In genomic region chr17:72794660-72795059, GRCm38 (mm10) we compare ENCODE assay signal across 21 mouse cellular contexts. TPM values are rescaled to one million over a fixed set of nuclear protein-coding genes. Genes with fewer than 3 reads are reported as not detected.
DNase-seq lines count a peak whose midpoint lies in the region; ATAC-seq and TF ChIP-seq lines count a peak whose summit lies in the region.
"Had no signal": no experiment of that assay in that cellular context is flagged by ENCODE, and none has a peak within 500 bp of the region (broad histone marks: within the 10 kb centered on the region; RNA-seq: fewer than 3 reads in every experiment).

No protein-coding gene starts in this region.

- peak overlapping the region; percentile 46; the same call in 1 of the 2 replicates for H3K27ac ChIP-seq in heart, embryonic 11.5 days (ENCODE audit: low read depth, low read length)
- H3K27ac ChIP-seq in kidney, postnatal 0 days, result no peak overlapping the region
- 0 out of 2 replicates have a peak overlapping the region, but pooled peaks have one; percentile 28 for H3K27ac ChIP-seq in stomach, embryonic 14.5 days (ENCODE audit: low read length)
- no peak overlapping the region for H3K27ac ChIP-seq in stomach, postnatal 0 days (replicated peaks)
- H3K27ac ChIP-seq in stomach, embryonic 16.5 days (ENCODE audit: low read length), result peak overlapping the region; percentile 52; the same call in 1 of the 2 replicates
- H3K27ac ChIP-seq: embryonic facial prominence, embryonic 15.5 days; gastrocnemius, adult 2 months; hindbrain, embryonic 12.5 days; liver, embryonic 13.5 days; lung, embryonic 15.5 days; midbrain, embryonic 13.5 days had no signal

- H3K4me2 ChIP-seq in heart, embryonic 11.5 days, result no peak overlapping the region
- no peak overlapping the region for H3K4me2 ChIP-seq in kidney, postnatal 0 days (ENCODE audit: low read length)
- no peak overlapping the region for H3K4me2 ChIP-seq in stomach, embryonic 14.5 days (replicated peaks; ENCODE audit: low read depth, low read length)
- H3K4me2 ChIP-seq in stomach, postnatal 0 days (replicated peaks; ENCODE audit: low read depth), result no peak overlapping the region
- H3K4me2 ChIP-seq in stomach, embryonic 16.5 days (ENCODE audit: low read depth, low read length), result no peak overlapping the region
- H3K4me2 ChIP-seq: embryonic facial prominence, embryonic 15.5 days; hindbrain, embryonic 12.5 days; liver, embryonic 13.5 days; lung, embryonic 15.5 days; midbrain, embryonic 13.5 days had no signal

- H3K36me3 ChIP-seq in heart, embryonic 11.5 days (ENCODE audit: control insufficient read depth, insufficient read depth, low read length), result no peaks in the 10 kb centered on the region
- H3K36me3 ChIP-seq in kidney, postnatal 0 days (ENCODE audit: insufficient read depth, low read length), result no peaks in the 10 kb centered on the region
- H3K36me3 ChIP-seq in stomach, embryonic 14.5 days (ENCODE audit: control insufficient read depth, insufficient read depth, low read length), result no peaks in the 10 kb centered on the region
- no peaks in the 10 kb centered on the region for H3K36me3 ChIP-seq in stomach, postnatal 0 days (ENCODE audit: control insufficient read depth, insufficient read depth, low read length)
- no peaks in the 10 kb centered on the region for H3K36me3 ChIP-seq in stomach, embryonic 16.5 days (ENCODE audit: control insufficient read depth, insufficient read depth, low read length)
- H3K36me3 ChIP-seq: embryonic facial prominence, embryonic 15.5 days; hindbrain, embryonic 12.5 days; liver, embryonic 13.5 days; lung, embryonic 15.5 days; midbrain, embryonic 13.5 days had no signal

- ATAC-seq in heart, embryonic 11.5 days (replicated peaks; ENCODE audit: insufficient number of reproducible peaks, low FRiP score, low TSS enrichment), result no peak
- ATAC-seq in kidney, postnatal 0 days (replicated peaks; ENCODE audit: low FRiP score, low read depth), result no peak
- no peak for ATAC-seq in stomach, embryonic 14.5 days (ENCODE audit: insufficient number of reproducible peaks, insufficient read depth, low FRiP score, low read depth)
- no peak for ATAC-seq in stomach, postnatal 0 days (ENCODE audit: low FRiP score, low TSS enrichment)
- ATAC-seq in stomach, embryonic 16.5 days (ENCODE audit: insufficient read depth, low FRiP score), result no peak
- ATAC-seq: CD4-positive, CD25-positive, alpha-beta regulatory T cell, adult 4 months; forebrain, embryonic 14.5 days; midbrain, embryonic 13.5 days had no signal

- H3K9ac ChIP-seq in heart, embryonic 11.5 days (ENCODE audit: low read depth, low read length), result no peak overlapping the region
- H3K9ac ChIP-seq in kidney, postnatal 0 days (ENCODE audit: low read depth, low read length), result no peak overlapping the region
- no peak overlapping the region for H3K9ac ChIP-seq in stomach, embryonic 14.5 days (replicated peaks; ENCODE audit: low read depth, low read length)
- no peak overlapping the region for H3K9ac ChIP-seq in stomach, postnatal 0 days (ENCODE audit: low read length)
- H3K9ac ChIP-seq in stomach, embryonic 16.5 days (ENCODE audit: low read length), result no peak overlapping the region
- H3K9ac ChIP-seq: embryonic facial prominence, embryonic 15.5 days; hindbrain, embryonic 12.5 days; liver, embryonic 13.5 days; lung, embryonic 15.5 days; midbrain, embryonic 13.5 days had no signal

- no peak overlapping the region for H3K4me3 ChIP-seq in heart, embryonic 11.5 days (ENCODE audit: low read depth, low read length)
- H3K4me3 ChIP-seq in kidney, postnatal 0 days (replicated peaks; ENCODE audit: low read depth, low read length), result no peak overlapping the region
- no peak overlapping the region for H3K4me3 ChIP-seq in stomach, embryonic 14.5 days (ENCODE audit: low read depth, low read length)
- no peak overlapping the region for H3K4me3 ChIP-seq in stomach, postnatal 0 days (ENCODE audit: low read depth, low read length)
- no peak overlapping the region for H3K4me3 ChIP-seq in stomach, embryonic 16.5 days (replicated peaks; ENCODE audit: low read length)
- H3K4me3 ChIP-seq: embryonic facial prominence, embryonic 15.5 days; gastrocnemius, adult 2 months; hindbrain, embryonic 12.5 days; liver, embryonic 13.5 days; lung, embryonic 15.5 days; megakaryocyte, embryonic 14.5 days; midbrain, embryonic 13.5 days had no signal

- no peaks in the 10 kb centered on the region for H3K9me3 ChIP-seq in heart, embryonic 11.5 days (replicated peaks; ENCODE audit: control insufficient read depth, low read length)
- no peaks in the 10 kb centered on the region for H3K9me3 ChIP-seq in kidney, postnatal 0 days (replicated peaks; ENCODE audit: low read length)
- no peaks in the 10 kb centered on the region for H3K9me3 ChIP-seq in stomach, embryonic 14.5 days (ENCODE audit: control insufficient read depth, low read depth, low read length)
- no peaks in the 10 kb centered on the region for H3K9me3 ChIP-seq in stomach, postnatal 0 days (ENCODE audit: control insufficient read depth, low read length)
- H3K9me3 ChIP-seq in stomach, embryonic 16.5 days (replicated peaks; ENCODE audit: control insufficient read depth, low read length), result no peaks in the 10 kb centered on the region
- H3K9me3 ChIP-seq: embryonic facial prominence, embryonic 15.5 days; hindbrain, embryonic 12.5 days; liver, embryonic 13.5 days; lung, embryonic 15.5 days; megakaryocyte, embryonic 14.5 days; midbrain, embryonic 13.5 days had no signal

- H3K4me1 ChIP-seq in heart, embryonic 11.5 days (ENCODE audit: control insufficient read depth, insufficient read depth, low read length), result no peaks in the 10 kb centered on the region; the same call in 1 of the 2 replicates
- H3K4me1 ChIP-seq in kidney, postnatal 0 days (replicated peaks; ENCODE audit: insufficient read depth, low read length), result no peaks in the 10 kb centered on the region
- 0 out of 2 replicates have a peak, but pooled peaks cover 3% of the 10 kb centered on the region for H3K4me1 ChIP-seq in stomach, embryonic 14.5 days (ENCODE audit: control insufficient read depth, insufficient read depth, low read length)
- H3K4me1 ChIP-seq in stomach, postnatal 0 days (replicated peaks; ENCODE audit: control insufficient read depth, insufficient read depth), result no peaks in the 10 kb centered on the region
- peaks cover 6% of the 10 kb centered on the region; the same call in 1 of the 2 replicates for H3K4me1 ChIP-seq in stomach, embryonic 16.5 days (ENCODE audit: control insufficient read depth, insufficient read depth, low read length)
- H3K4me1 ChIP-seq: embryonic facial prominence, embryonic 15.5 days; hindbrain, embryonic 12.5 days; midbrain, embryonic 13.5 days had no signal

- H3K27me3 ChIP-seq in heart, embryonic 11.5 days (ENCODE audit: control insufficient read depth, insufficient read depth, low read length), result no peaks in the 10 kb centered on the region
- H3K27me3 ChIP-seq in kidney, postnatal 0 days (ENCODE audit: insufficient read depth, low read length), result no peaks in the 10 kb centered on the region
- no peaks in the 10 kb centered on the region for H3K27me3 ChIP-seq in stomach, embryonic 14.5 days (ENCODE audit: control insufficient read depth, insufficient read depth, low read length)
- H3K27me3 ChIP-seq in stomach, postnatal 0 days (ENCODE audit: control insufficient read depth, insufficient read depth, low read length), result no peaks in the 10 kb centered on the region
- H3K27me3 ChIP-seq in stomach, embryonic 16.5 days (ENCODE audit: control insufficient read depth, insufficient read depth, low read length), result no peaks in the 10 kb centered on the region
- H3K27me3 ChIP-seq: embryonic facial prominence, embryonic 15.5 days; hindbrain, embryonic 12.5 days; liver, embryonic 13.5 days; lung, embryonic 15.5 days; megakaryocyte, embryonic 14.5 days; midbrain, embryonic 13.5 days had no signal

- 42% methylated on average over 6 of the region's 6 CpGs for WGBS in heart, embryonic 11.5 days (ENCODE audit: insufficient replicate concordance)
- WGBS in kidney, postnatal 0 days, result 44% methylated on average over 6 of the region's 6 CpGs
- 38% methylated on average over 6 of the region's 6 CpGs for WGBS in stomach, embryonic 14.5 days
- WGBS in stomach, postnatal 0 days, result 24% methylated on average over 6 of the region's 6 CpGs
- 32% methylated on average over 6 of the region's 6 CpGs for WGBS in stomach, embryonic 16.5 days

- no peak for TF ChIP-seq EP300 in stomach, postnatal 0 days (optimal IDR thresholded peaks at IDR 0.05)

- TF ChIP-seq CTCF in kidney, postnatal 0 days (IDR thresholded peaks at IDR 0.05; ENCODE audit: low read depth), result no peak
- TF ChIP-seq CTCF in stomach, postnatal 0 days (IDR thresholded peaks at IDR 0.05; ENCODE audit: low read depth), result no peak

- intact Hi-C loops in heart, postnatal 14 days (cut with DNase I), result loop anchor here (10.0 kb wide), 1 partner anchor 500 kb away; no protein-coding TSS in a partner anchor
- intact Hi-C loops in gastrocnemius, postnatal 14 days (cut with DNase I; ENCODE audit: low total_unique reads), result no loop called here

- DNase-seq in heart, postnatal 14 days, result no peak
- peak; percentile 14 for DNase-seq in kidney, postnatal 0 days (ENCODE audit: low spot score)
- no peak for DNase-seq in kidney, adult 9 months
- no peak for DNase-seq in stomach, postnatal 0 days (ENCODE audit: low spot score)
- no peak for DNase-seq in gastrocnemius, postnatal 14 days
- DNase-seq: adrenal gland, postnatal 25 days; cerebellum, adult 9-10 months; gastrocnemius, adult 2 months; left cerebral cortex, postnatal 4 days; liver, embryonic 13.5 days; thymus, postnatal 14 days had no signal

RNA-seq across cellular contexts. Expression of gene Ypel5, which starts 41.6 kb away (rescaled TPM):
- polyA plus RNA-seq in heart, embryonic 11.5 days (2014; fragmentation: Nextera tagmentation; extraction: Ambion mirVana), result 65.9 and 70.4 TPM in 2 replicates
- 10 to 100 TPM; 40.1 to 45.6 TPM for total RNA-seq in heart, postnatal 14 days (2021)
- polyA plus RNA-seq in kidney, postnatal 0 days (2015; fragmentation: Nextera tagmentation; extraction: Ambion mirVana), result 63.1 and 66.7 TPM in 2 replicates
- polyA plus RNA-seq in stomach, embryonic 14.5 days (2014; fragmentation: Nextera tagmentation; extraction: Ambion mirVana), result 41.3 and 42.2 TPM in 2 replicates
- polyA plus RNA-seq in stomach, postnatal 0 days (2015; fragmentation: Nextera tagmentation; extraction: Ambion mirVana), result 67.3 and 69.5 TPM in 2 replicates
- polyA plus RNA-seq in stomach, embryonic 16.5 days (2015; fragmentation: Nextera tagmentation; extraction: Ambion mirVana), result 44.3 and 45.8 TPM in 2 replicates
- 10 to 100 TPM; 21.5 to 23.7 TPM for total RNA-seq in gastrocnemius, postnatal 14 days (2021)

Comparison
In these comparisons a context has a peak if more than half of its experiments do, and no peak if none do; other contexts are left out.
1. H3K27ac ChIP-seq: peak in heart, embryonic 11.5 days (single experiment), stomach, embryonic 14.5 days (single experiment) and stomach, embryonic 16.5 days (single experiment); none in kidney, postnatal 0 days (single experiment) and stomach, postnatal 0 days (single experiment).